Mouse (Mus musculus): Measurements from ENCODE around the gene Abce1. TPM values are rescaled to one million over a fixed set of nuclear protein-coding genes. Genes with fewer than 3 reads are reported as not detected.

Abce1 gene
- polyA plus RNA-seq (2012; rRNA removed): 1.2 and 2.0 TPM in 2 replicates

GRCm38 (mm10) chr8:79711064-79711961 lies at the start of gene Abce1, which contains the start of gene Anapc10:
TSS of gene Abce1 (minus strand) at chr8:79711740.
TSS of gene Anapc10 (plus strand) at chr8:79711820.

GRCm38 (mm10) chr8:79639586-79640451 lies 71.7 kb downstream of the Abce1 start, which contains the start of gene Otud4:
TSS of gene Otud4 (plus strand) at chr8:79639618.

Other genes starting within 250 kb of the Abce1 start
- gene Otud4, start 72.1 kb downstream of the Abce1 start, polyA plus RNA-seq (2012; rRNA removed): 5.8 and 6.9 TPM in 2 replicates
- gene Anapc10, start 80 bp upstream of the Abce1 start, polyA plus RNA-seq (2012; rRNA removed): 0.02 and 0.19 TPM in 2 replicates

Measured in stomach, adult 2 months (tissue).